Mouse (Mus musculus): Measurements from ENCODE around the gene Zfp106. TPM values are rescaled to one million over a fixed set of nuclear protein-coding genes. Genes with fewer than 3 reads are reported as not detected.
A peak's percentile ranks its signal among the peaks of the same experiment; 100 is the strongest.
"Not testable (repeated sequence)": the region's sequence is repeated elsewhere in the genome, so short reads cannot be mapped to it uniquely, and the experiment has no call there.

The Zfp106 gene
- polyA plus RNA-seq, 1 experiment from 2014 or later, result 54.5 TPM

- WGBS, result 85% methylated on average over 4 of the region's 4 CpGs
- no peaks in the 10 kb centered on the region for H3K27me3 ChIP-seq (ENCODE audit: control insufficient read depth, insufficient read depth, low read length)
- H3K9ac ChIP-seq (replicated peaks; ENCODE audit: low read depth, low read length), result no peak overlapping the region
- no peaks in the 10 kb centered on the region for H3K36me3 ChIP-seq (ENCODE audit: control insufficient read depth, insufficient read depth, low read length)
- no peaks in the 10 kb centered on the region for H3K4me1 ChIP-seq (ENCODE audit: control insufficient read depth, insufficient read depth, low read length)
- no peak overlapping the region for H3K4me3 ChIP-seq (ENCODE audit: low read depth, low read length)
- H3K4me2 ChIP-seq (ENCODE audit: low read depth, low read length), result no peak overlapping the region
- no peak for ATAC-seq (ENCODE audit: low read depth)
- no peaks in the 10 kb centered on the region for H3K9me3 ChIP-seq (ENCODE audit: control insufficient read depth, low read length)
- H3K27ac ChIP-seq (ENCODE audit: low read depth, low read length), result no peak overlapping the region
Observed at GRCm38 (mm10) chr2:120577799-120578198, 14.2 kb upstream of the Zfp106 start.

GRCm38 (mm10) chr2:120575978-120576377 is 12.3 kb upstream of the Zfp106 start:
- ATAC-seq (ENCODE audit: low read depth), result no peak
- H3K4me1 ChIP-seq (ENCODE audit: control insufficient read depth, insufficient read depth, low read length), result no peaks in the 10 kb centered on the region
- no peaks in the 10 kb centered on the region for H3K9me3 ChIP-seq (ENCODE audit: control insufficient read depth, low read length)
- H3K27me3 ChIP-seq (ENCODE audit: control insufficient read depth, insufficient read depth, low read length), result no peaks in the 10 kb centered on the region
- no peaks in the 10 kb centered on the region for H3K36me3 ChIP-seq (ENCODE audit: control insufficient read depth, insufficient read depth, low read length)
- H3K4me3 ChIP-seq (ENCODE audit: low read depth, low read length), result no peak overlapping the region
- no peak overlapping the region for H3K4me2 ChIP-seq (ENCODE audit: low read depth, low read length)
- H3K9ac ChIP-seq (replicated peaks; ENCODE audit: low read depth, low read length), result no peak overlapping the region
- H3K27ac ChIP-seq (ENCODE audit: low read depth, low read length), result no peak overlapping the region
- WGBS, result 94% methylated on average over 2 of the region's 2 CpGs

- H3K4me2 ChIP-seq (ENCODE audit: low read depth, low read length), result no peak overlapping the region
- H3K27ac ChIP-seq (ENCODE audit: low read depth, low read length), result no peak overlapping the region
- H3K27me3 ChIP-seq (ENCODE audit: control insufficient read depth, insufficient read depth, low read length), result no peaks in the 10 kb centered on the region
- no peaks in the 10 kb centered on the region for H3K4me1 ChIP-seq (ENCODE audit: control insufficient read depth, insufficient read depth, low read length)
- no peak overlapping the region for H3K9ac ChIP-seq (replicated peaks; ENCODE audit: low read depth, low read length)
- no peak for ATAC-seq (ENCODE audit: low read depth)
- 80% methylated on average over 3 of the region's 3 CpGs for WGBS
- H3K9me3 ChIP-seq (ENCODE audit: control insufficient read depth, low read length), result no peaks in the 10 kb centered on the region
- H3K36me3 ChIP-seq (ENCODE audit: control insufficient read depth, insufficient read depth, low read length), result no peaks in the 10 kb centered on the region
- no peak overlapping the region for H3K4me3 ChIP-seq (ENCODE audit: low read depth, low read length)
Observed at GRCm38 (mm10) chr2:120575121-120575520, 11.5 kb upstream of the Zfp106 start.

- H3K9ac ChIP-seq (replicated peaks; ENCODE audit: low read depth, low read length), result not testable (repeated sequence)
- 93% methylated on average over 3 of the region's 3 CpGs for WGBS
Observed at GRCm38 (mm10) chr2:120572161-120572560, 8.5 kb upstream of the Zfp106 start.

GRCm38 (mm10) chr2:120571081-120571480 is 7.4 kb upstream of the Zfp106 start:
- no peak overlapping the region for H3K9ac ChIP-seq (replicated peaks; ENCODE audit: low read depth, low read length)
- H3K9me3 ChIP-seq (ENCODE audit: control insufficient read depth, low read length), result no peaks in the 10 kb centered on the region
- H3K36me3 ChIP-seq (ENCODE audit: control insufficient read depth, insufficient read depth, low read length), result no peaks in the 10 kb centered on the region
- H3K27me3 ChIP-seq (ENCODE audit: control insufficient read depth, insufficient read depth, low read length), result no peaks in the 10 kb centered on the region
- 96% methylated on average over 3 of the region's 3 CpGs for WGBS
- no peak overlapping the region for H3K4me3 ChIP-seq (ENCODE audit: low read depth, low read length)
- no peak for ATAC-seq (ENCODE audit: low read depth)
- peaks cover 8% of the 10 kb centered on the region; the same call in 1 of the 2 replicates for H3K4me1 ChIP-seq (ENCODE audit: control insufficient read depth, insufficient read depth, low read length)
- H3K27ac ChIP-seq (ENCODE audit: low read depth, low read length), result no peak overlapping the region
- H3K4me2 ChIP-seq (ENCODE audit: low read depth, low read length), result no peak overlapping the region

More at GRCm38 (mm10) chr2:120572161-120572560, 8.5 kb upstream of the Zfp106 start:
- not testable (repeated sequence) for H3K27me3 ChIP-seq (ENCODE audit: control insufficient read depth, insufficient read depth, low read length); H3K4me3 ChIP-seq (ENCODE audit: low read depth, low read length); H3K36me3 ChIP-seq (ENCODE audit: control insufficient read depth, insufficient read depth, low read length); ATAC-seq (ENCODE audit: low read depth); H3K4me1 ChIP-seq (ENCODE audit: control insufficient read depth, insufficient read depth, low read length); H3K27ac ChIP-seq (ENCODE audit: low read depth, low read length); H3K9me3 ChIP-seq (ENCODE audit: control insufficient read depth, low read length); H3K4me2 ChIP-seq (ENCODE audit: low read depth, low read length)

GRCm38 (mm10) chr2:120567798-120568320 is 4.2 kb upstream of the Zfp106 start:
- no peaks in the 10 kb centered on the region for H3K9me3 ChIP-seq (ENCODE audit: control insufficient read depth, low read length)
- H3K9ac ChIP-seq (replicated peaks; ENCODE audit: low read depth, low read length), result peak overlapping the region; percentile 62
- H3K27me3 ChIP-seq (ENCODE audit: control insufficient read depth, insufficient read depth, low read length), result no peaks in the 10 kb centered on the region
- H3K36me3 ChIP-seq (ENCODE audit: control insufficient read depth, insufficient read depth, low read length), result no peaks in the 10 kb centered on the region
- under 1% methylated on average over 22 of the region's 22 CpGs for WGBS
- peak overlapping the region; percentile 63 for H3K4me3 ChIP-seq (ENCODE audit: low read depth, low read length)
- ATAC-seq (ENCODE audit: low read depth), result peak; percentile 67
- peaks cover 9% of the 10 kb centered on the region; the same call in 1 of the 2 replicates for H3K4me1 ChIP-seq (ENCODE audit: control insufficient read depth, insufficient read depth, low read length)
- peak overlapping the region; percentile 70 for H3K4me2 ChIP-seq (ENCODE audit: low read depth, low read length)
- H3K27ac ChIP-seq (ENCODE audit: low read depth, low read length), result peak overlapping the region; percentile 45; the same call in 1 of the 2 replicates

- H3K27ac ChIP-seq (ENCODE audit: low read depth, low read length), result peak within 1 kb of the TSS; percentile 45; the same call in 1 of the 2 replicates
- 2% methylated on average over 42 of the region's 42 CpGs for WGBS
- H3K4me2 ChIP-seq (ENCODE audit: low read depth, low read length), result peak within 1 kb of the TSS; percentile 70
- H3K36me3 ChIP-seq (ENCODE audit: control insufficient read depth, insufficient read depth, low read length), result no peaks in the 10 kb centered on the region
- H3K4me1 ChIP-seq (ENCODE audit: control insufficient read depth, insufficient read depth, low read length), result peaks cover 11% of the 10 kb centered on the region; the same call in 1 of the 2 replicates
- H3K9me3 ChIP-seq (ENCODE audit: control insufficient read depth, low read length), result no peaks in the 10 kb centered on the region
- ATAC-seq (ENCODE audit: low read depth), result peak; percentile 90
- H3K4me3 ChIP-seq (ENCODE audit: low read depth, low read length), result peak within 1 kb of the TSS; percentile 63
- H3K27me3 ChIP-seq (ENCODE audit: control insufficient read depth, insufficient read depth, low read length), result no peaks in the 10 kb centered on the region
- H3K9ac ChIP-seq (replicated peaks; ENCODE audit: low read depth, low read length), result peak within 1 kb of the TSS; percentile 62
Observed at GRCm38 (mm10) chr2:120566886-120567797, 3.5 kb upstream of the Zfp106 start, which contains the start of gene Snap23. Gene Snap23, plus strand, starts transcription at chr2:120567671.

GRCm38 (mm10) chr2:120565363-120565762 is 1.7 kb upstream of the Zfp106 start:
- ATAC-seq (ENCODE audit: low read depth), result no peak
- WGBS, result 89% methylated on average over 2 of the region's 2 CpGs
- Histone ChIP-seq H3K4me3 (ENCODE audit: low read depth, low read length) (no peak overlapping the region), H3K27ac (ENCODE audit: low read depth, low read length) (no peak overlapping the region), H3K9me3 (ENCODE audit: control insufficient read depth, low read length) (no peaks in the 10 kb centered on the region), H3K4me2 (ENCODE audit: low read depth, low read length) (no peak overlapping the region), H3K27me3 (ENCODE audit: control insufficient read depth, insufficient read depth, low read length) (no peaks in the 10 kb centered on the region), H3K36me3 (ENCODE audit: control insufficient read depth, insufficient read depth, low read length) (no peaks in the 10 kb centered on the region), H3K9ac (replicated peaks; ENCODE audit: low read depth, low read length) (no peak overlapping the region), H3K4me1 (ENCODE audit: control insufficient read depth, insufficient read depth, low read length) (peaks cover 11% of the 10 kb centered on the region; the same call in 1 of the 2 replicates)
